Mouse (Mus musculus): ENCODE measurements around the gene Hs2st1.

DNA sequence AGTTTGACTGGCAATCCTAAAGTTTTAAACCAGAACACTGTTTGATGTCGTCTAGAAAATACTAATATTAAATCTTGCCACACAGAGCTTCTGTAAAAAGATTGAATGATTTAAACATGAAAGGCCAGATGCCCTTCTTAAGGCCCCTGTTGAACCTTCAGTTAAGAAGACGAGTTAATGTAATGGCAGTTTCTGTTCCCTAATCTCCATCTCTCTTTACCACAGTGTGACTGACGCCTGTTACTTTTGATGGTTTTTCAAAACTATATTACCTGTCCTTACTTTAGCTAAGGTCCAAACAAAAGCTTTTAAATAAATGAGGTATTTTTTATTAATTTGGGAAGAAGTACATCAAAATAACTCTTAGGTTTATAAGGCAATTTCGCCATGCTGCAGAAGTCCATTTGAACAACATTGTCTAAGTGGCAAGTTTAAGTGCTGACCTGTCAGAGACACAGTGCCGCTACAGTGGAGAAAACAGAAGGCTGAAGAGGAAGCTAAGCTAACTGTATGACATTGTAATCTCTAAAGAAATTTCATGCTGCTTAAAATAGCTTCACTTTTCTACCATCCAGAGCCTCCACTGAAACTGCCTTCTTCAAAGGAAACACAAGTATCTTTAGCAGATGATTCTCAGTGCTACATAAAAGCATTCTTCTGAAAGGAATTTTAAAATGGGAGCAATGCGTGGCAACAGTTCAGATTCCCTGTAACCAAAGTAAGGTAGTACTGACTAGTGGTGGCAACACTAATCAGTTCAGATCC is 15.0 kb upstream of the Hs2st1 start:
- no peak for TF ChIP-seq CTCF (IDR thresholded peaks at IDR 0.05; ENCODE audit: extremely low read depth, insufficient read depth, low read length)
- no peak for TF ChIP-seq POLR2A (IDR thresholded peaks at IDR 0.05; ENCODE audit: extremely low read depth, insufficient read depth, low read length)
